ENCODE assay signal across 17 mouse cellular contexts in the genomic region with DNA sequence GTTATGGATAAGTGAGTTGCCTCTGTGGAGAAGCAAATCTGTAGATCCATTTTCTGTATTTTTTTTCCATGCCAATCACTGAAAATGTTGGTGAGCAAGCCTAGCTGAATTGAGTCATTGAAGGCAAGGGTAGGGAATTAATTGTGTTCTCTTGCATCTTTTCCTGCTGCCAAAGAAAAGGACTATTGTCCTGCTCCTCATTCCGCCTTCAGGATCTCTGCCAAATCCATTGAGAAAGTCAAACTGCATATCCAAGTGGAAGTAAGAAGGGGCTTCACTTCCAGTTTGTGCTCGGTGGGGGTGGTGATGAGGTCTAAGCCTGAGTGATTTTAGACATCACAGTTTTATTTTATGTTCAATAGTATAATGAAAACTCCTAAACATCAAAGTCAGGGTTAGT.
DNase-seq lines count a peak whose midpoint lies in the region; ATAC-seq and TF ChIP-seq lines count a peak whose summit lies in the region.
"Had no signal": no experiment of that assay in that cellular context is flagged by ENCODE, and none has a peak within 500 bp of the region (broad histone marks: within the 10 kb centered on the region; RNA-seq: fewer than 3 reads in every experiment).

No protein-coding gene starts in this region.

- H3K36me3 ChIP-seq in hindbrain, embryonic 15.5 days, result no peaks in the 10 kb centered on the region
- H3K36me3 ChIP-seq: embryonic facial prominence, embryonic 12.5 days; intestine, embryonic 15.5 days; kidney, embryonic 15.5 days; lung, embryonic 15.5 days had no signal

- peak; percentile 8 to 21 for DNase-seq in cerebellum, postnatal 25 days
- no peak for DNase-seq in cerebellum, adult 11 months
- peak; percentile 45 for DNase-seq in left cerebral cortex, postnatal 4 days
- no peak for DNase-seq in left cerebral cortex, postnatal 36 days (ENCODE audit: low spot score in 2 of 2)
- peak; percentile 88 for DNase-seq in brain, embryonic 14.5 days (ENCODE audit: low read depth)
- no peak for DNase-seq in heart, adult 8-10 months (ENCODE audit: low spot score)
- DNase-seq: B cell, adult 2 months; gastrocnemius, adult 2 months; heart, adult 2 months; heart, postnatal 10 days; right cerebral cortex, postnatal 4 days had no signal

- TF ChIP-seq POLR2A in brain, embryonic 14.5 days (IDR thresholded peaks at IDR 0.05; ENCODE audit: borderline replicate concordance, extremely low read depth, insufficient read depth, insufficient read length, poor library complexity, severe bottlenecking), result no peak

- H3K27me3 ChIP-seq in hindbrain, embryonic 15.5 days, result no peaks in the 10 kb centered on the region
- H3K27me3 ChIP-seq: embryonic facial prominence, embryonic 12.5 days; intestine, embryonic 15.5 days; kidney, embryonic 15.5 days; lung, embryonic 15.5 days had no signal

- 24% methylated on average over 2 of the region's 2 CpGs for WGBS in hindbrain, embryonic 15.5 days

- no peaks in the 10 kb centered on the region for H3K9me3 ChIP-seq in hindbrain, embryonic 15.5 days
- H3K9me3 ChIP-seq: embryonic facial prominence, embryonic 12.5 days; intestine, embryonic 15.5 days; kidney, embryonic 15.5 days; lung, embryonic 15.5 days had no signal

- 0 out of 2 replicates have a peak, but pooled peaks have one; percentile 66 for ATAC-seq in hindbrain, embryonic 15.5 days (ENCODE audit: low FRiP score, low read depth)
- no peak for ATAC-seq in megakaryocyte, adult 5-6 weeks (ENCODE audit: poor library complexity, severe bottlenecking)
- ATAC-seq: intestine, embryonic 15.5 days had no signal

- no peak overlapping the region for H3K27ac ChIP-seq in hindbrain, embryonic 15.5 days (replicated peaks)
- H3K27ac ChIP-seq: embryonic facial prominence, embryonic 12.5 days; gastrocnemius, adult 2 months; heart, adult 2 months; intestine, embryonic 15.5 days; kidney, embryonic 15.5 days; lung, embryonic 15.5 days had no signal

- no peak overlapping the region for H3K9ac ChIP-seq in hindbrain, embryonic 15.5 days
- H3K9ac ChIP-seq: embryonic facial prominence, embryonic 12.5 days; intestine, embryonic 15.5 days; kidney, embryonic 15.5 days; lung, embryonic 15.5 days had no signal

- H3K4me3 ChIP-seq in hindbrain, embryonic 15.5 days, result no peak overlapping the region
- H3K4me3 ChIP-seq: embryonic facial prominence, embryonic 12.5 days; gastrocnemius, adult 2 months; heart, adult 2 months; intestine, embryonic 15.5 days; kidney, embryonic 15.5 days; lung, embryonic 15.5 days had no signal

- no peaks in the 10 kb centered on the region for H3K4me1 ChIP-seq in hindbrain, embryonic 15.5 days (replicated peaks)
- H3K4me1 ChIP-seq: embryonic facial prominence, embryonic 12.5 days; intestine, embryonic 15.5 days; kidney, embryonic 15.5 days; lung, embryonic 15.5 days had no signal

- H3K4me2 ChIP-seq in hindbrain, embryonic 15.5 days, result no peak overlapping the region
- H3K4me2 ChIP-seq: embryonic facial prominence, embryonic 12.5 days; intestine, embryonic 15.5 days; kidney, embryonic 15.5 days; lung, embryonic 15.5 days had no signal

- TF ChIP-seq CTCF in brain, embryonic 14.5 days (IDR thresholded peaks at IDR 0.05; ENCODE audit: borderline replicate concordance, extremely low read depth, insufficient read depth, insufficient read length), result no peak

- intact Hi-C loops in left cerebral cortex, postnatal 4 days (cut with DNase I), result no loop called here
- intact Hi-C loops in left cerebral cortex, postnatal 36 days (cut with DNase I), result no loop called here

Comparison
In these comparisons a context has a peak if more than half of its experiments do, and no peak if none do; other contexts are left out.
1. DNase-seq: peak in cerebellum, postnatal 25 days (2 of 2), left cerebral cortex, postnatal 4 days (single experiment) and brain, embryonic 14.5 days (single experiment); none in cerebellum, adult 11 months (single experiment), left cerebral cortex, postnatal 36 days (0 of 2) and heart, adult 8-10 months (single experiment).